Mouse (Mus musculus) monocyte, adult 2 months (primary cell): ENCODE results near the gene Ptpn22.
A peak's percentile ranks its signal among the peaks of the same experiment; 100 is the strongest.

Source experiments
- DNase-seq, 2 experiments: peaks; one replicate each; pipeline ENCODE4 v3.0.0; 2022; ENCODE audit warnings: low spot score in 2 of 2, low read depth in 1 of 2

Gene Ptpn22

GRCm38 (mm10) chr3:103916205-103916838 is 56.7 kb downstream of the Ptpn22 start:
- peak; percentile 14 to 23 for DNase-seq

- no peak for DNase-seq
These were observed 57.2 kb downstream of the Ptpn22 start for GRCm38 (mm10) chr3:103916839-103917237.

- no peak for DNase-seq
These were observed 60.5 kb downstream of the Ptpn22 start for GRCm38 (mm10) chr3:103920094-103920493.

- DNase-seq: no peak
These were observed 65.7 kb downstream of the Ptpn22 start for GRCm38 (mm10) chr3:103925302-103925701.

GRCm38 (mm10) chr3:103927511-103927910 is 67.9 kb downstream of the Ptpn22 start:
- no peak for DNase-seq

GRCm38 (mm10) chr3:103944794-103945562 is 85.4 kb downstream of the Ptpn22 start:
- no peak for DNase-seq

- no peak for DNase-seq
These were observed 89.1 kb downstream of the Ptpn22 start for GRCm38 (mm10) chr3:103948666-103949065.

- DNase-seq: no peak
These were observed 101.0 kb downstream of the Ptpn22 start for GRCm38 (mm10) chr3:103960622-103961021.
